Mouse (Mus musculus): ENCODE results near the gene Siglec1.

Gene Siglec1

DNA sequence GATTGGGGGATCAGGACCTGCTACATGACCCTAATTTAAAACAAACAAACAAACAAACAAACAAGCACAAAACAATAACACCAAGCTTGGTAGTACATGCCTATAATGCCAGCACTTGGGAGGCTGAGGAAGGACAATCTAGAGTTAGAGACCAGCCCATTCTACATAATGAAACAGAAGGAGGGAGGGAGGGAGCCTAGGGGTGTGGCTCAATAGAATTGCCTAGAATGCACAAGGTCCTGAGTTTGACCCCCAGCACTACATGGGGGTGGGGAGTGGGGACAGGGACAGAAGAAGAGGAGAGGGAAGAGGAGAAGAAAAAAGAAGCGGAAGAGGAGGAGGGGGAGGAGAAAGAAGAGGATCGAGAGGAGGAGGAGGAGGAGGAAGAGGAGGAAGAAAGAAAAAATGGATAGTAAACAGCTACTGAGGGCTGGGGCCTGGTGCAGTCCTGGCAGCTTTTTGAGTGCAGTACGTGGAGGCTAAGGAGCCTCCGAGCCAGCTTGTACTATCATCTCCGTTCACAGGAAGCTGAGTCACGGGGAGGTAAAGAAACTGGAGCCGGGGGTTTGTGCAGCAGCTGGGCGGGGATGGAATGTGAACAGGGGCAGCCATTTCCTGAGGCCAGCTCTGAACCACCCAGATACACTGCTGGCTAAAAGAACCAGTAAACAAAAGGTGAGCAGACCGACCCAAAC is 9.7 kb upstream of the Siglec1 start:
- peak; percentile 43 for DNase-seq

DNA sequence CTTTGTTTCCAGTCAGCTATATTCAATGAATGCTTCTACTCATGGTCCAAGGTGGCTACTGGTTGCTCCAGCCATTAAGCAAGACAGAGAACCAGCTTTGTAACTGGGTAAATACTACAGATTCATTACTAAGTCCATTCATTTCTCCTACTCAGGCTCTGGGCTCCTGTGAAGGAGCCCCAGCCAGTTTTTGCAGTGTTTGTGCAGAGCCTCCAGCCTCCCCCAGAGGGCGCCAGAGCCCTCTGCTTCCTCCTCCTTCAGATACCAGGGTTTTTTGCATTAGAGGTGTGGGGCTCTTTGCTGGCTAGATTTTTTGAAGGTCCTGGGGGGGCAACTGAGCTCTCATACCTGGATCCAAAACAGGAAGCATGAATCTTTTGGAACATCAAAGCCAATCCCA is 8.3 kb upstream of the Siglec1 start:
- DNase-seq: peak; percentile 77

DNA sequence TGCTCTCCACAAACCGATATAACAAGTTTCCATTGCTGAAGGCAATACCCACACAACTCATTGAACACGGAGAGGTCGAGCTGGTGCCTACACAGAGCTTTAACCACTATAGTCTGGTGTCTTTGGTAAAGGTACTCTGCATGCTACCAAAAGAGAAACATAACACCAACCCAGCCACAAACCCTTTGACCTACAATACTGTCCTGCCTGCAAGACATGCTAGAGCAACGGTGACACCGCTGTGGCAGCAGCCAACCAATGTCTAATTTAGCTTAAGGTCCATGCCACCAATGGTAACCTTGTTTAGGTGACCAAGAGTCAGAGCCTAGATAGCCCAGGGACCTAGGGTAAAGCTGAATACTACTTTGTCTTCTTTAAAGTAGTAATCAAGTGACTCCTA is 7.0 kb upstream of the Siglec1 start:
- DNase-seq: no peak

DNA sequence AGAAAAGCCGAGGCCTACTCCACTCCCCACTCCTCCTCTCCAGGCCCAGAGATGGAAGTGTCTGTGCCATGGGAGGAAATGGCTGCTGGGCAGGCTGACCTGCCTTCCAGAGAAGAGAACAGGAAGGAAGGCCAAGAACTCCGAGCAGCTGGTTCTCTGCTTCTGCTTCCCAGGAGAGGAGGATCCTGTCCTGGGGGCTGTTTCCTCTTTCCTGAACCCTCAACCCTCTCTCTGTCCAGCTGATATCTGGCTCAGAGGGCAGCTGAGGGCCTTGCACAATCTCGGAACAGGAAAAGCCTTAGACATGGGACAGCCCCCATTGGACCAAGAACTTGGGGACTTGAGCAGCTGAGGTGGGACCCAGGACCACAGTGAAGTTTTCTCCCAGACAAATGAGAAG is 4.3 kb upstream of the Siglec1 start:
- DNase-seq: no peak

DNA sequence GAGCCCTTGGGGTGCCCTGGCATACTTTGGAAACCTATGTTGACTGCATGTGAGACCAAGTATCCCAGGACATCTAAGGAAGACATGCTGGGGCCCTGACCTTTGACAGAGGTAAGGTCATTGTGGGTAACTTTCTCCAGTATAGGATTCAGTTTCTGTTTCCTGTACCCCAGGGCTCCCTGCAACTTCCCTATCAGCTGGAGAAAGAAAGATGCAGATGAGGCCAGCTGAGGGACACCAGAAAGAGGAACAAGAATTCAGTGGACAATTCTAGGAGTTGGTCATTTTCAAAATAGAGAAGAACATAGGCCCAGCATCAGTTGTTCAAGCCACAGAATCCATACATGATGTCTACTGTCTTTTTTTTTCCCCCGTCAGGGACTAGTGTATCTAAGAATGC is 3.1 kb upstream of the Siglec1 start:
- no peak for DNase-seq

DNA sequence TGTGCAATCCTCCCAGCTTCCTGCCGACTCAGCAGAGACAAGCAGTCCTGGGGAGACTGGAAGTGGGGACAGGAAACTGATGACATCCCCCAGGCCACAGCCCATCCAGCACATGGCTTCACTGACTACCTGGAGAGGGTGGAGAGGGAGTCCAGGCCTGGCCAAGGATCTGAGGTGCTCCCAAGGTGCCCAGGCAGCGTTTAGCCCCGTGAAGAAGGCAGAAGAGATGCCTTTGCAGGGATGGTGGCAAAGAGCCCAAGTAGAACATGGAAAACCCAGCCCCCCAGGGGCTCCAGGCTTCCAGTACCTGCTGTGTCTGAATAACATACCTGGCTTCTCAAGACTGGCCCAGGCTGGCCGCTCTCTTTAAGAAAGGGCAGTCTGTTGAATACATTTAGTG is 2.0 kb upstream of the Siglec1 start:
- DNase-seq: no peak

DNA sequence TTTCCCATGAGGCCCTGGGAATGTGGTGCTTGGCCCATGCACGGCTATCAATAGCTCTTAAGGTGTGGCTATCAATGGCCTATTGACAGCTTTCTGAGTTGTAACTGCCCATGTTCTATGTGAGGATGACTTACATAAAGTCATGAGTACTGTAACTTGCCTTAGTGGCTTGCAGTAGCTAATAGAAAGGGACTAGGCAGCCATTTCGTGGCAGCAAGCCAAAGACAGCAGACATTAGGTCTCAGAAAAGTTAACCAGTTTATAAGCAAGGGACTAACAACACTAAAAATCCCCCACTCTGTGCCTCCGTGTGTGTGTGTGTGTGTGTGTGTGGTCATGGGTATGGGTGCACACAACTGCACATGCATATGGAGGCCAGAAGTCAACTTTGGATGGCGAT is 2.4 kb downstream of the Siglec1 start:
- no peak for DNase-seq

DNA sequence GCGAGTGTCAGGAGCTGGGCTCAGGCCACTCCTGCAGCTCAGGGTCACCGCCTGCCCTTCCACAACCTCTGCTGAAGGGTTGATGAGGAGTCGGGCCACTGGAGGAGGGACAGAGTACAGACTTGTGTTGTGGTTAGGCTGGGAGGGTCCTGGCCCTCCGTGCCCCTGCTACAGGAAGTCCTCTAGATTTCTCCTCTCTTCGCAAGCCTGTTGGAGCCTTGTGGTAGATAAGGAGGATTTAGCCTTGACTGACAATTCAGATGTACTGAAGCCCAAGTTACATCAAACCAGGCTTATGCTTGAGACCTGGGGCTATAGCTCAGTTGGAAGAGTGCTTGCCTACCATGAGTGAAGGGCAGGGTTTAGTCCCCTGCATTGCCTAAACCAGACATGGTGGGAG is 6.1 kb downstream of the Siglec1 start:
- no peak for DNase-seq

DNA sequence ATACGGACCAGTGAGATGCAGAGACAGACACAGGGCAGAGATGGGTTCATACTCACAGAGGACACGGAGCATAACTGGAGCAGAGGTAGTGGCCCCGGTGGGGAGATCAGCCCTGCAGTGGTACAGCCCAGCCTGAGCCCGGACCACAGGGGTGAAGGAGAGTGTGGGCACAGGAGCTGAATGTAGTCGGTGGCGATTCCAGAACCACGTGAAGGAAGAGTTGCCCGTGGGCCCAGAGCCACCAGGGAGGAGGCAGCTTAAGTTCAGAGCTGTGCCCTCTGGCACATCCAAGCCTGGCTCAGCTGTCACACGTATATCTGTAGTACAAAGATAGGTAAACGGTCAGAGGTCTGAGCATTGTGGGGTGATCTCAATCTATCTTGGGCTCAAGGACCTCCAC is 14.0 kb downstream of the Siglec1 start:
- no peak for DNase-seq

DNA sequence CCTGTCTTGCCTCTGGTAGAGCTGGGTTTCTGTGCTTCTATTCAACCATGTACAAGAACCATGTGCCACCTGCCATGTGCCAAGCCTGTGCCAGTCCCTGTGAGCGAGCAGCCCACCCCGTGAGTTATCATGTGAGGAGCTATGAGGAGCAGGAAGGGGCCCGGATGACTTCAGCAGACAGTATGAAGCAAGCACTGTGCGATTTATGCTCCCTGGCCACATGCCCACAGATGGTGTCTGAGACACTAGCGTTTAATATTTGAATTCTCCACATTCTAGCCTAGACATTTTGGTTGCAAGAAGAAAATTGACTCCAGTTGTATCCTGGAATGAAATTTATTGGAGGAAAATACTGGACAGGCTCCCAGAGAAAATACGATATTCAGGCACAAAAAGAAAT is 19.1 kb downstream of the Siglec1 start:
- no peak for DNase-seq

DNA sequence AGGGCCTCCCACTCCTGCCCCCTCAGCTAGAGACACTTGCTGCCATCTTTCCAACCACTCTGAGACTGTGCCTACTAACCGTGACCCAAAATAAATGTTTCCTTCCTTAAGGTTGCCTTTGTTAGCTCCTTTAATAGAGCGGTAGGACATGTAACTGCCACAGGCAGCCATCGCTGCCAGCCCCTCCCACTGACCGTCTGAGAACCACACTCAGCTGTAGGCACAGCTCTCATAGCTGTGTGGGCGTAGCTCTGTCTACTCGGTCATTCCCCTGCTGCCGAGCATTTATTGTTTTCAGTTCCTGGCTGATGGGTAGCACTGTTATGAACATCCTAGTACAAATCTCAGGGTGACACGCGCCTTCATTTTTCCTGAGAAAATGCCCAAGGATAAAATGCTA is 20.2 kb downstream of the Siglec1 start:
- peak; percentile 45 for DNase-seq

DNA sequence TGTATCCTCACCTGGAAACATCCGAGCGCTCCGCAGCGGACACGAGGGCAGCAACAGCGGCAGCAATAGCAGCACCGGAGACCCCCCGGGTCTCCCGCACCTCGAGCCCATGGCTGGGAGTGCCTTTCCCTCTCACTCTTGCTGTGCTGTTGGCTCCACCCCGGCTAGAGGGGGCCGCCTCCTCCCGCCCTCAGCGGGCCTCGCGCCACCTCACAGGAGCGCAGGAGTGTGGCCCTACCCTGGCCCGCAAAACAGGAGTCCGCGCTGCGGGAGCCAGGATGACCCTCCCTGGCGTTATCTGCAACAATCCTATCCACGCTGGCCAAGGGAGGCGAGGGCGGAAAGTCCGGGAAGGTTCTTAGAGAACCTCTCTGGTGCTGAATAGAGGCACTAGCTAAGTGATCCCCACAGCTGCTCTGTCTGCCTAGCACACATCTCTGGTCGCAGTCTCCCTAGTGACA is 23.1 kb downstream of the Siglec1 start, which contains the start of gene Adam33:
Gene Adam33, minus strand, starts transcription at position 411 of the 461 bp plus-strand sequence.
- no peak for DNase-seq

DNA sequence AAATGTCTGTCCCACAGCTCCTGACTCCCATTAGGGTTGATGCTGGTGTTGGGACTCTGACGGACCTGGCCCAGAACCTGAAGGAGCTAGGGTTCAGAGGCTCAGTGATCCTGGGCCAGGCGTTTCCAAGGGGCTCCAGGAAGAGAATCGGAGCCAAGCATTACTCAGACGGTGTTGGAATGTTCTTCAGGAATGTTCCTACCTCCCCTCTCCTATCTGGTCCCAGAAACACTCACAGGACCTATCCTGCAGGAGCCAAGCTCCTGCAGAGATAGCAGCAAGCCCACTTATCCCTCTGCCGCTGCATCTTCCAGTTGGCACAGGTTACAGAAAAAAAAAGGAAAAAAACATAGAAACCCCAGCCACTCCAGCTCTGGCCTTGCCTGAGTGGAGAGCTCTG is 25.0 kb downstream of the Siglec1 start:
- no peak for DNase-seq

DNA sequence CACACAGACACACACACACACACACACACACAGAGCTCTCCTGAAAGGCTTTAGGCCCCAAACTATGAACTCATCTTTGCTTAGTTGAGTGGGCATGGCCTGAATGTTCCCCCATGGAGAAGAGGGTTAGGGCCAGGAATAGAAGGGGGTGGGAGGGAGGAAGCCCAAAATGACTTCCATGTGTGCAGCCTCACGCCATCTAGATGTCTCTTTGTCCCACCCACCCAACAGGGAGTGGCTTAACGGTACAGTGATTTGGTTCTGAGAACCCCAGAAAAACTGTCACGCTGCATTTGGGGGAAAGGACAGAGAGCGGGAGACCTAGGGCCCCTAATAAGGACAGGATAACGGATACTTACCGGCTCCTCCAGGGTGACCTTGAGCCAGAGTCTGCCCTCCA is 25.8 kb downstream of the Siglec1 start:
- DNase-seq: no peak

DNA sequence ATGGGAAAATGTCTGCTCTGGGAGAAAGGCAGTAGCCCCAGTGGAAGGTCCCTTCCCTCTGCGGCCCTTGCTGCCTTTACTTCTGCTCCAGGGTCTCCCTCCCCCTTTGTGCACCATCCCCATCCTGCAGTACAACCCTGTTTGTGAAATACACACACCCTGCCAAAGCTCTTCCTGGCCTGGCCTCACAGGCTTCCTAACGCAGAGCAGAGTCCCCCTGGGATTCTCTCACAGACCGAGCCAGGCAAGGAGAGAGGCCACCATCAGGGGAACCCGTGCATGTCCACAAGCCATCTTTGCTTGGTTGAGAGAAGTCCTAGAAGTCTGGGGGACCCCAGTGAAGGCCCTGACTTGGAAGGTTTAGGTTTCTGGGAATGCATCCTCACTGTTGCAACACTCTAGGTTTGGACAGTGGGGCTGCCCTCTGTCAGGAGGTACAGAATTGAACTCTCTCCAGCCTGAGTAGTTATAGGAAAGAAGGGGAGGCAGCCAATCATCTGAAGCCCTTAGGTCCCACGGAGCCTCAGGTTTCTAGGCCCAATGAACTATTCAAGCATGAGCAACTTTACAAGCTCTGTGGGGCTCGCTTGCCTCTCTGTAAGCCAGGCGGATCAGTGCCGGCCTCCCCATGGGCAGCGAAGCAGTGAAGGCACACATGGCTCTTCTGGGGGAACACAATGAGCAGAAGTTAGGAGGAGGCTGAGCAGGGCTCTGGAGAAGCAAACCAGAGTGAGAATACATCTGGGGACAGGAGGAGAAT is 26.6 kb downstream of the Siglec1 start:
- no peak for DNase-seq

DNA sequence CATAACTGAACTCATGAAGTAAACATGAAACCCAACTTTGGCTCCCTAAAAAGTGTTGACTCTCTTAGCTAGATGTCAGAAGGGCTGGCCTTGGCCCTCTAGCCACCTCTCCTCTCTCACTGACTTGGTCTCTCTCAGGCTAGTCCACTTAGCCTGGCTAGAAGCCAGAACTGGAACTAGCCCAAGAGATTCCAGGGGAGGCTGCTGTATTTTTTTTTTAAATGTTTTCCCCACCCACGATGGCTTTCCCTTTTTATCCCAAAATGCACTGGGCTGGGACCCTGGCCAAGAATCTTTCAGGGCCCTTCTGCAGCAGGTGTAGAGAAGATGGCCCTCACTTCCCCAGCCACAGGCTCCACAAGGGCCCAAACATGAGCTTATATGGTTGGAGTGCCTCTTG is 27.2 kb downstream of the Siglec1 start:
- DNase-seq: peak; percentile 35

DNA sequence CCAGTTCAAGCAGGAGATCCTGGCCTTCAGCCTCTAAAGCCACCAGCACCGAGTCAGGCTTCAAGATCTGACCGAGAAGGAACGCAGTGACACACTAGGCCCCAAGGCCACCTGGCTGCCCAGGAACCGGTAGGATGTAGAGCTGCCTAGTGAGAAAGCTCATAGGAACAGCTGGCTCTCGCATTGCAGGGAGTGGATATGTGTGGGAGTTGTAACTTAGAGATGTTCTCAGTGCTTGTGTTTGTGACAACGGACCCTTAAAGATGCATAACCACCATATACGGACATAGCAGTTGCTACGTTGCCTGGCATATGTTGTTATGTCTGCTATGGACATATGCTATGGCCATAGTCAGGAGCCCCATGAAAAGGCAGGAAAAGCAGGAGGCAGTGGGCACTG is 27.9 kb downstream of the Siglec1 start:
- no peak for DNase-seq

DNA sequence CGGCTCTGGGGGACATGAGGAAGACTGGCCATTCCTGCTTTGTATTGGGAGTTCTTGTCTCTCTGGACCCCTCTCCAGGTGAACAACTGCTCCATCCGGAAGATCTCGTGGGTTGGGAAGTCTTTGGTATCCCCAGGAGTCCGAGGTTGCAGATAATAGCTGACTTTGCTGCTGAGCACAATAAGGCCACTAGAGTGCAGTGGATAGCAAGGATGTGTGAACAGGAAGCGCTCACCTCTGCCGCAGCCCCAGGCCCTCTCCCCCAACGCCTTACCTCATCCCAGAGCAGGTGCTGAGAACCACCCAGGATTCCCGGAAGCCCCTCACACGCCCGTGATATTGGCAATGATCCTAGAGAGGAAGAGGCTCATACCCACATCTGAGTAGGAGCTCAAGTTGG is 30.4 kb downstream of the Siglec1 start:
- no peak for DNase-seq

DNA sequence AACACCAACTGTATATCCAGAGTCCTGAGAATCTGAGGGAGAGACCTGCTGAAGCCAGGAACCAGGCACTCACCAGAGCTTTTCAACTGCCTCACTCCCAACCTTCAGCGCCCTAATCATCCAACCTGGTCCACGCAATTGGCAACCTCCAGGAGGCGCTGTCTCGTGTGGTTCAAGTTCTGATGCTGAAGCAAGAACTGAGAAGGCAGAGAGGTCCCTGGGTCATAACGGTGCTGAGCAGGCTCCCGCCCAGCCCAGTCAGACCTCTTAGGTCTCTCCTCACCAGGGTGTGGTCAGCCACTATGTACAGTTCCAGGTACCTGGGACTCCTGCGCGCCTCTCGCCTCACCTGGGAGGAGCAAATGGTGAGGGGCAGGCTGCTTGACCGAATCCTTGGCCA is 30.9 kb downstream of the Siglec1 start:
- no peak for DNase-seq

DNA sequence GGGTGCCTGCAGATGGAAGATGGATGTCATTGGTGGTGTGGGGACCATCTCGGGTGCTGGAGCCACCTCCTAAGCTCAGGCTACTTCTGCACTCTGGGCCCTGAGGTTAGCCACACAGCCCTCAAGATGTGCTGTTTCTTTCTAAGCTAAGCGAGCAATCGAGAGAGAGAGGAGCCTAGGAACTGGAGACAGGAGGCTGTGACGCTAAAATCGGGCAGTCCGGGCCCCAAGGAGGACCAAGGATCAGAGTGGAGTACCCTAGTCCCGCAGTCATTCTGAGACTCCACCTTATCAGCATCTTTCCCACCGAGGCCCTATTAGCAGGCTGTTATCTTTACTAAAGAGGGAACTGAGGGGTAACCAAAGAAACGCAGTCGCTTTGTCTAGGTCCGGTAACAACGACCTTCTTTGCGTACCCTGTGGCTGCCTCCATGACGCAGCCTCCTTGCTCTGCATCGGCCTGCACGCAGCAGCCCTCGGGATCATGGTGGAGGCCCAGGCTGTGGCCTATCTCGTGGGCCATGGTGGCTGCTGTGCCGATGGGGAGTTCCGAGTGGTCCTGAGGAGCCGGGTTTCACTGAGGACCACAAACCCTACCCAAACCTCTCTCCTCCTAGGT is 31.8 kb downstream of the Siglec1 start:
- no peak for DNase-seq

DNA sequence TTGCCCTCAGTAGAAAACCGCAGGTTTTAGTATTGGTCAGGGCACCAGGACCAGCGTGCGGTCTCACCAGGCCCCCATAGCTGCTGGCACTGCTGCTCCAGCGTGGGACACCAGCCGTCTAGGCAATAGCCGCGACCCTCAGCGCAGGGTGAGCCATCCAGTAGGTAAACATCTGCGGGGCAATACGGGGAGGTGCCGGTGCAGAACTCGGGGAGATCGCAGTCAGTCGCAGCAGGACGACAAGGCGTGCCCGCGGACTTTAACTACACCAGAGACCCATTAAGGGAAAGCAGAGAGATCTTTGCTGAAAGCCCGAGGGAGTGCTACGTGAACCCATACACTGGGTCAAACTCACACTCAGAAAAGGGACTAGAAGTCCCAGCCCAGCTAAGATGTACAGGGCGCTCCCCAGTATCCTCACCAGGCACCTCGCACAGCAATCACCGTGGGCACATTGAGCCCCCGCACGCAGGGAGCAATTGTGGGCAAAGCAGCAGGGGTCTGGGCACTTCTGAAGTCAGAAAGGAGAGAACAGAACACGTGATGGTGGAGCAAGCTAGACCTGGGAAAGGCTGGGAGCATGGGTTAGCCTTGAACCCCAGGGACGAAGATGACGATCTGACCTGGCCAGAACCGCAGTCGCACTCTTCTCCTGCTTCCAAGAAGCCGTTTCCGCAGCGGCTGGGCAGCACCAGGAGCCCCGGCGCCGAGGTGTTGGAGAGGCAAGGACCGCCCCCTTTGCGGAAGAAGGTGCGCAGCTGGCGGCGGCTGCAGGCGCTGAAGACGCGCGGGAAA is 32.5 kb downstream of the Siglec1 start:
- no peak for DNase-seq

DNA sequence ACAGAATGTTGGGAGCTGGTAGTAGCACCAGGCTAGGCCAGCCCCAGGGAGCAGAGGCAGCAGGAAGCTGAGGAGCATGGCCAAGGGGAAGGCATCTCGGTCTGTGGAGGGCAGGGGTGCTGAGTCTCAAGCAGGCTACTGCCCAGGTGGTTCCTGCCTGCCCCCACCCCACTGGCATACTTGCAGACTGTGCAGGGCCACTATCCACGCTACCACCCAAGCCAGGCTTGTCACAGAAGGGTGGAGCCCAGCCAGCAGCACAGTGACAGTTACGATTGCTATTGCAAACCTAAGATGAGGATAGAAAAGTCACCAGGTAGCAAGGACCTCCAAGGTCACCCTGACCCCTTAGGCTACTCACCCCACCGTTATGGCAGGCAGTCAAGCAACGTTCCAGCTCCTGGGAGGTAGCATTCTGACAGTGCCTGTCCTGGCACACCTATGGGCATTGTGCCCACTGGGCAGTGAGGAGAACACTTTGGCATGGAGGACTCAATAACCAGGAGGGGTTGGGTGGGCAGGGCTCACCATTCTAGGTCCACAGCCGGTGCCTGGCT is 33.6 kb downstream of the Siglec1 start:
- no peak for DNase-seq

DNA sequence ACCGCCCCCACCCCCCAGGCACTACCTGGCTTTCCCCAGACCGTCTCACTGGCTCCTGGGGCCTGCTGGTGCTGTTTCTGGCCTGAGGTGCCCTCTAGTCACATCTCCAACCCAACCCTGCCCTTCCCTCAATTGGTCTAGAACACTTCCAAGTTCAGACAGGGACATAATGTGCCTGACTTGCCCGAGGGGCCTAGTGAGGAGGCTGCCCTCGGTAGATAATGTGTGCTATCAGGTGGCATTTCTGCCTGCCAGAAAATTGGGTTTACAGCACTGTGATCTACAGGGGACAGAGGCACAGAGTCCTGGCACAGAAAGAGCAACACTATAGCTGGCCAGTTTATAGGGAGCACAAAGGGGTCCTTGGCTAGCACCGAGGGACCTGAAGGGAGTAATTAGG is 34.5 kb downstream of the Siglec1 start:
- no peak for DNase-seq
